Mouse (Mus musculus) embryonic facial prominence, embryonic 11.5 days (tissue): Measurements from ENCODE around the gene Clip2. TPM values are rescaled to one million over a fixed set of nuclear protein-coding genes. Genes with fewer than 3 reads are reported as not detected.

Source experiments
- ATAC-seq: fragments of 200-750 bp; cut with Nextera tagmentation; replicated peaks from 2 replicates; pipeline ENCODE4 v1.8.0; 2017; ENCODE audit warnings: low read depth; ENCODE audit not compliant: insufficient number of reproducible peaks, low FRiP score, low TSS enrichment
- DNase-seq: peaks from one replicate; pipeline ENCODE4 v3.0.0-alpha.2; 2015; ENCODE audit warnings: low spot score
- H3K27ac ChIP-seq: fragments of 300-500 bp; sonication (generic); replicated peaks from 2 replicates; pipeline ENCODE4 v1.5.1; 2014; ENCODE audit warnings: mild to moderate bottlenecking, low read depth, low read length, control low read depth
- H3K27me3 ChIP-seq: fragments of 300-500 bp; sonication (generic); 2 replicates; pipeline ENCODE4 v1.6.1; 2014; ENCODE audit warnings: mild to moderate bottlenecking, low read length, moderate library complexity, mixed read lengths; ENCODE audit not compliant: control insufficient read depth, insufficient read depth
- H3K36me3 ChIP-seq: fragments of 300-500 bp; sonication (generic); replicated peaks from 2 replicates; pipeline ENCODE4 v1.6.1; 2014; ENCODE audit warnings: low read depth, mild to moderate bottlenecking, low read length, moderate library complexity, mixed read lengths; ENCODE audit not compliant: control insufficient read depth, insufficient read depth
- H3K4me1 ChIP-seq: fragments of 300-500 bp; sonication (generic); 2 replicates; pipeline ENCODE4 v1.6.1; 2014; ENCODE audit warnings: low read length, mixed read lengths; ENCODE audit not compliant: control insufficient read depth, insufficient read depth
- H3K4me2 ChIP-seq: fragments of 300-500 bp; sonication (generic); 2 replicates; pipeline ENCODE4 v1.6.1; 2014; ENCODE audit warnings: low read depth, mild to moderate bottlenecking, control low read depth, low read length, moderate library complexity
- H3K4me3 ChIP-seq: fragments of 300-500 bp; sonication (generic); 2 replicates; pipeline ENCODE4 v1.5.1; 2014; ENCODE audit warnings: low read depth, low read length, control low read depth
- H3K9ac ChIP-seq: fragments of 300-500 bp; sonication (generic); replicated peaks from 2 replicates; pipeline ENCODE4 v1.6.1; 2014; ENCODE audit warnings: mild to moderate bottlenecking, control low read depth, low read length
- H3K9me3 ChIP-seq: fragments of 300-500 bp; sonication (generic); replicated peaks from 2 replicates; pipeline ENCODE4 v1.6.1; 2016; ENCODE audit warnings: mild to moderate bottlenecking, low read length, inconsistent platforms, mixed read lengths; ENCODE audit not compliant: control insufficient read depth
- WGBS: fragments of 180-500 bp; shearing (Covaris S2); extraction: QIAGEN DNeasy Blood & Tissue Kit; methylation state at CpG from one replicate; pipeline ENCODE4 v1.1.7; 2014; 5-methylcytosine and 5-hydroxymethylcytosine counted together
- polyA plus RNA-seq: library from polyadenylated mRNA; unstranded; fragments of >200 nt; fragmentation: Nextera tagmentation; extraction: Ambion mirVana; gene quantifications from 2 replicates; pipeline ENCODE4 v1.2.1, GENCODE M21; 2014

Clip2 gene
- polyA plus RNA-seq, 1 experiment from 2014 or later, result 4.6 TPM

DNA sequence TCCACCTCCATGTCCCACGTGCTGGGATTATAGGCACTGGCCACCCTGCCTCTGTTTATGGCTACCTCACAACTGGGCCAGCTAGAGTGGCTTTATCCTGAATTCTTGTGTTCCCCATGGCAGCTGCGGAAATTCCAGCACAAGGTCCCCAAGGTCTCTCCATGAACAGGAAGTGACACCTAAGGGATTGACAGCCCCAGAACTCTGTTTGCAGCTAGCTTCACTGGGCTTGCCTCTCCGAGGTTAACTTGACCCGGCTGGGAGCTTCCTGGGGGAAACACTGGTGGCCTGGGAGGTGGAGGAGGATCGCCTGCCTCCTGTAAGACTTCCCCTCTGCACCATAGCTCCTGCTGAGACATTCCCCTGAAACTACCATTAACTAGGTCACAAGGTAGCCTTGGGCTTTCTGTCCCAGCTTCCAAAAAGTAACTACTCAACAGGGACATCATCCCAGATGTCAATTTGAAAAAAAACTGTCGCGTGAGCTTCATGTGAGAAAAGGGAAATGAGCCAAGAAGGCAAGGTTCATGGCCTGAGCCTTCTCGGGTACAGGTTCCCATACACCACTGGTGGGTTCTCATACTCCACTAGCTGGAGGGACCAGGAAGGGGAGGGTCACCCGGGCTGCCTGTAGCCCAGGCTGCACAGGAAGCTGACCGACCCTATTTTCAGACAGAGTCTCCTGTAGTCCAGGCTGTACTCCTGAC, 20.4 kb upstream of the Clip2 start:
- 36% methylated on average over 10 of the region's 10 CpGs for WGBS
- Histone ChIP-seq H3K9me3 (no peaks in the 10 kb centered on the region), H3K27ac (peak overlapping the region; percentile 24; the same call in 1 of the 2 replicates), H3K4me2 (peak overlapping the region; percentile 82), H3K9ac (peak overlapping the region; percentile 11; the same call in 1 of the 2 replicates), H3K4me1 (no peaks in the 10 kb centered on the region), H3K36me3 (no peaks in the 10 kb centered on the region), H3K4me3 (peak overlapping the region; percentile 42), H3K27me3 (no peaks in the 10 kb centered on the region)
- ATAC-seq (no peak), DNase-seq (peak; percentile 10)

DNA sequence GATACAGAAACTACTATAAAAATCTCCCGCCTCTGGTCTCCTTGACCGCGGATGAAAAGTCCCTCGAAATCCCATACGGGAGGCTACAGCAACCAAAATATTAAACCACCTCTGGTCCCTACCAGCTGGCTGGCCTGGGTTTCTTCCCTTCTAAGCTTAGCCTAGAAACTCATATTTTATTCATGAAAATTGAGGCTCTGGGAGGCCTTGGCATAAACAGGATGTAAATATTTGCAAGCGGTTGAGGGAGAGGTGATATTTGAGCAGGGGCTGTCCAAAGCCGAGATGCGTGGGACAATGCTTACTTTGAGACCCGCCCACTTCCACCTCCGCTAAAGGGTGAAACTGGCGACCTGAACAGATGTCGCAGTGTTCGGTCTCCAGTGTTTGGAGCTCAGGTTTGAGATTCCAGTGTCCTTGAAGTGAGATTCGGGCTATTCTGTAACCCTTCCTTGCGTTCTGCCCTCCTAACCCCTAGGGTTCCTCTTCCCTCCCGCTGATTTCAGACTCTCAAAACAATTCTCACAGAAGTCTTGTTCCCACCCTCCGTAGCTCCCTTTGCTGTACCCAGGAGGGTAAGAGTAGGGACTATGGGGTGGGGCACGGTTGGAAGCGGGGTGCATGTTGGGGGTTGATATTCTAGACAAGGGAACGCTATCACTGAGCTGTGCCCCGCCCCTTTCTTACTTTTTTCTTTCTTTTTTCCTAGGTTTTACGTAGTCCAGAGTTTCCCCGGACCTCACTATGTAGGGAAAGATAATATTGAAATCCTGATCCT, 19.7 kb upstream of the Clip2 start:
- no peaks in the 10 kb centered on the region for H3K4me1 ChIP-seq
- peak overlapping the region; percentile 57 for H3K9ac ChIP-seq
- H3K9me3 ChIP-seq, result no peaks in the 10 kb centered on the region
- H3K4me3 ChIP-seq, result peak overlapping the region; percentile 42
- peak overlapping the region; percentile 24; the same call in 1 of the 2 replicates for H3K27ac ChIP-seq
- ATAC-seq (peak; percentile 60; the same call in 1 of the 2 replicates), DNase-seq (peak; percentile 90)
- H3K27me3 ChIP-seq, result no peaks in the 10 kb centered on the region
- no peaks in the 10 kb centered on the region for H3K36me3 ChIP-seq
- H3K4me2 ChIP-seq, result peak overlapping the region; percentile 82
- 1% methylated on average over 23 of the region's 23 CpGs for WGBS

GRCm38 (mm10) chr5:134568964-134569491, 16.8 kb upstream of the Clip2 start:
- H3K27ac ChIP-seq, result no peak overlapping the region
- H3K4me3 ChIP-seq, result no peak overlapping the region
- ATAC-seq (no peak), DNase-seq (peak; percentile 25)
- no peak overlapping the region for H3K9ac ChIP-seq
- no peaks in the 10 kb centered on the region for H3K4me1 ChIP-seq
- H3K4me2 ChIP-seq, result no peak overlapping the region
- no peaks in the 10 kb centered on the region for H3K27me3 ChIP-seq
- 52% methylated on average over 8 of the region's 8 CpGs for WGBS
- H3K9me3 ChIP-seq, result no peaks in the 10 kb centered on the region
- H3K36me3 ChIP-seq, result no peaks in the 10 kb centered on the region

- Histone ChIP-seq H3K27me3 (no peaks in the 10 kb centered on the region), H3K9me3 (no peaks in the 10 kb centered on the region), H3K4me1 (no peaks in the 10 kb centered on the region), H3K27ac (no peak overlapping the region), H3K9ac (no peak overlapping the region), H3K36me3 (no peaks in the 10 kb centered on the region), H3K4me3 (no peak overlapping the region), H3K4me2 (no peak overlapping the region)
- ATAC-seq, result no peak
- 67% methylated on average over 3 of the region's 3 CpGs for WGBS
- no peak for DNase-seq
Observed at GRCm38 (mm10) chr5:134568030-134568429, 15.8 kb upstream of the Clip2 start.

DNA sequence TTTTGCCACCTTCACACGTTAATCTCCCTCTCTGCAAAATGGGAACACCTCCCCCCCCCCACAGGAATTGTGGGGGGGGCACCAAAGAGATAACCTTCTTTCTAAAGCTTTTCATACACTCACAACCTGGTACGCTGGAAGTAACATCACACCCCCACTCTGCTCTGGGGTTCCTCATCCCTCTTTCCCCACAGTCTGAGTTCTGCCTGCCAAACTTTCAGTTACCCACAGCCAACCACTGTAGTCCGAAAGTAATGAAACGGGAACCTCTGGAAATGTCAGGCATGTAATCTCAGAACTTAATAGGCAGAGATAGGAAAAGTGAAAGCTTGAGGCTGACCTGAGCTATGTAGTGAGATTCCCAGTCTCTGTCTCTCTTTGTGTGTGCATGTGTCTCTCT, 15.2 kb upstream of the Clip2 start:
- H3K27me3 ChIP-seq, result no peaks in the 10 kb centered on the region
- no peaks in the 10 kb centered on the region for H3K4me1 ChIP-seq
- no peak for DNase-seq
- no peak overlapping the region for H3K27ac ChIP-seq
- H3K36me3 ChIP-seq, result no peaks in the 10 kb centered on the region
- no peak overlapping the region for H3K9ac ChIP-seq
- H3K4me3 ChIP-seq, result no peak overlapping the region
- ATAC-seq, result no peak
- WGBS, result 83% methylated on average over 4 of the region's 4 CpGs
- no peak overlapping the region for H3K4me2 ChIP-seq
- H3K9me3 ChIP-seq, result no peaks in the 10 kb centered on the region

DNA sequence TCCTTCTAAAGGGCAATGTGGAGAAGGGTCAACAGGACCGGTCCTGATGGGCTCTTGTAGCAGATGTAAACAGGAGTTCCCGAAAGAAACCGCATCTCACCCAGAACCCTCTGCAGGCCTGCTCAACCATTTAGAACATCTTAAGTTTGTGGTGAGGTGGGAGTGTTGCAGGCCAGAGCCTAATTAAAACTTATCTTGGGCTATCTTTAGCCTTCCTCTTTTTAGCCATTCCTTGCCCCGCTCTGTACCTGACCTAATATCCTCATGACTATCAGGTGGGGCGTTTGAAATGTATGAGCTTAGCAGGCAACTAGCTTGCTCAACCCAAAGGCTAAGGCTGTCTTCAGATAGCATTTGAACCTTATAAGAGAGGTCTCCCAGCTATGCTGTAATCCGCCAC, 13.5 kb upstream of the Clip2 start:
- no peaks in the 10 kb centered on the region for H3K36me3 ChIP-seq
- no peaks in the 10 kb centered on the region for H3K27me3 ChIP-seq
- no peak overlapping the region for H3K27ac ChIP-seq
- WGBS, result 90% methylated on average over 6 of the region's 6 CpGs
- no peak overlapping the region for H3K9ac ChIP-seq
- H3K4me1 ChIP-seq, result no peaks in the 10 kb centered on the region
- DNase-seq, result no peak
- ATAC-seq, result no peak
- H3K4me3 ChIP-seq, result no peak overlapping the region
- H3K4me2 ChIP-seq, result no peak overlapping the region
- H3K9me3 ChIP-seq, result no peaks in the 10 kb centered on the region

- Histone ChIP-seq H3K4me2 (no peak overlapping the region), H3K4me1 (no peaks in the 10 kb centered on the region), H3K9ac (no peak overlapping the region), H3K4me3 (no peak overlapping the region), H3K27ac (no peak overlapping the region), H3K27me3 (no peaks in the 10 kb centered on the region), H3K36me3 (no peaks in the 10 kb centered on the region), H3K9me3 (no peaks in the 10 kb centered on the region)
- WGBS, result 98% methylated on average over 2 of the region's 2 CpGs
- DNase-seq (no peak), ATAC-seq (no peak)
Observed at GRCm38 (mm10) chr5:134564272-134564671, 12.0 kb upstream of the Clip2 start.
